Mouse (Mus musculus): ENCODE results near the gene Sppl2c.

Gene Sppl2c

DNA sequence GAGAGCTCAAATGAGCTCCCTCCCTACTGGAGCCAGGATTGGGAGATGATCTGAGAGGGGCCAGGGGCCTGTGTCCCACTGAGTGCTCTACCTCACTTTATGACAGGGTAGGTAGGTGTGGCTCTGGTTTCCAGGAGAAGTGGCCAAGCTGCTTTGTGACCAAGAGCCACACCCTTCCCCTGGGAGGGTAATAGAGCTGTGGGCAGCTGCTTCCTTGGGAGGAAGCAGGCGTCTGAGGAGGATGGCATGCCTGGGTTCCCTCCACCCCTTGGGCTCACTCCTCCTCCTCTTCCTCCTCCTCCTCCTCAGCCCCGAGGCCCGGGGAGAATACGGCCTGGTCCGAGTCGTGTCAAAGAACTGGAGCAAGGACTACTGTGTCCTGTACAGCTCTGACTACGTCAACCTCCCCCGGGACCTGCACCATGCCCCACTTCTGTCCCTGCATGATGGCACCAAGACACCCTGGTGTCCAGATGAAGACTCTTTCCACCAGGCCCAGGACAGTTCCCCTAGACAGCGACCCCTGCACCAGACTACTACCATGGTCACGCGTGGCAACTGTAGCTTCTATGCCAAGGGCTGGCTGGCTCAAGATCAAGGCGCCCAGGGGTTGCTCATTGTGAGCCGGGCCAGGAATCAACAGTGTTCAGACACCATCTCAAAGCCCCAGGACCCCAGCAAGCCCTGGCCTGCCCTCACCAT is at the start of gene Sppl2c:
TSS of gene Sppl2c (plus strand) at position 193 of the 702 bp plus-strand sequence.
- no peak for DNase-seq (ENCODE audit: low spot score)

DNA sequence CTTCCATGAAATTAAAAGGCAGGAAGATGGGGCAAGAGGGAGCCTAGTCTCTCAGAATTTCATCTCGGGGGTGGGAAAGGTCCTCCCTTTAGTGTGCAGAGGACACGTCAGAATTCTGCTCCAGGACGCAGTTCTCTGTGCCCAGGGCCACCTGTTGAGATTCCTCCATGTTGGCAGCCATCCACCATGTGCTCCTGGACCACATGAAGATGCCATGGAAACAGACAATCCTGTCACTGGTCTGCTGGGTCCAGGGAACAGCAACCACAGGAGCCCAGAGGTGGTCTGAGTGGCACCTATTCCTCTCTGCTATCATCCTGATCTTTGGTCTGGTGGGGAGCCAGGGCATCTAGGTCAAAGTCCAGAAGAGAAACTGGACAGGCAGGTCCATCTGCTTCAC is 47.2 kb upstream of the Sppl2c start:
- no peak for DNase-seq (ENCODE audit: low spot score)

DNA sequence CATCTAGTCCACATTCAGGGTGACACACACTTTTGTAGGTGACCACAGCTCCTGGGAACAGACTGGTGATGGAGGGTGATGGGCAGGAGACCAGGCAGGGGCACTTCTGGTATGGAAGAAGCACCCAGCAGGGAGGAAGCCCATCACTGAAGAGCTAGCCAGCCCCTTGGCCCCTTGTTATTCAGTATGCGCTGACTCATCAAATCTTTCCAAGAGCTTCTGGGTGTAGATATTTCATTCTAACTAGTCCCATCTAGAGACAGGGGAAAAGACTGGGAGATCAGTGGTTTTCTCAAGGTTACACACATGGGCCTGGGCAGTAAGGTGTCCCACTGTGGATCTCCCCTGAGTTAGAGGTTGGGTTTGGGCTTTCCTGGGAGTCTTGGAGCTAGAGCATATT is 41.2 kb upstream of the Sppl2c start:
- DNase-seq (ENCODE audit: low spot score) = no peak

DNA sequence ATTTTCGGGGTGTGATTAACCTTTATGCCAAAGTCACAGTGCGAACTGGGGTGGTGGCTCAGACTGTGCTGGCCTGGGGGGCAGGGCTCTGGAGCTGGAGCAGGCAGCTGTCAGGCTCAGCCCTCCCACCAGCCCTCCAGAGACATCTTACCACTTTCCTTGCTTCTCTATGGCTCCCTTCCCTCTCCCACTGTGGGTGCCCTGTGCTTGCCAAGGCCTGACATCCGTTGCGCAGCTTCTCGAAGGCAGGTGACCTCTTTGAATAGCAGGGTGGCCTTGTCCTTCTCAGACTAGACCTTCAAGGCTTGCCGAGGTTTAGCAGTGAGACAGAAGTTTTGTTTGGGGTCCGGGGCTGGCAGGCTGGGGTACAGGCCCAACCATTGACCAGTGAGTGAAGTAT is 37.3 kb upstream of the Sppl2c start:
- DNase-seq (ENCODE audit: low spot score) = no peak

DNA sequence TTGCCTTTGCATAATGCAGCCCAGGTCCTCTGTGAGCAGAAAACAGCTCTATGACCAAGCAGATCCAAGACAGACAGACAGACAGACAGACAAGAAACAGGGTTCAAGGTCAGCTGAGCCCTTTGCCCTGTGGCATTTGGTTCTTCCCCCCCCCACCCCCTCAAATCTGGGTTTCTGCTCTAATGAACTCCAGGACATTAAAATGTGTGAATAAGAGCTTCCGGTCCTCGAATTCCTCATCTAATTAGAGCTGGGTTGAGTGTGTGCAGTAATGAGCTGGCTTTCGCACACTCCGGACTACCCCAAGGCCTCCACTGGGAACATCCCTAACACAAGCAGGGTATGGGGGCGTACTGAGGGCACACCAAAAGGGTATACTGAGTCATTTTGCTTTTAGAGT is 35.2 kb upstream of the Sppl2c start:
- no peak for DNase-seq (ENCODE audit: low spot score)

DNA sequence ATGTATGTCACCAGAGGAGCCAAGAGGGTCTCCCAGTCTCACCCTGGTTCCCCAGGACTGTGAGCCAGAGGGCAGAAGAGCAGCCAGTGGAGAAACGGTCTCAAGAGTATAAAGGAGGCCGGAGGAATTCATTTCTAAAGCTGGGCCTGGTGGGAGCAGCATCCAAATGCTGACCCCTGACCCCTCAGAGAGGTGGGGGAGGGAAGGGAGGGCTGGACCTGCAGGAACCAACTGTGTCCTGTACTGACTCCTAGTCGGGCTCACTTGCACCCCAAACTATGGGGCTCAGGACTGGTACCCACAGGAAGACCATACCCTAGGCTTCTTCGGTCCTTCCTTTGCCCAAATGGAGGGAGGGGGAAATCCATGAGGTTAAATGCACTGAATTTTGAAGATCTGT is 31.8 kb upstream of the Sppl2c start:
- DNase-seq (ENCODE audit: low spot score) = no peak

DNA sequence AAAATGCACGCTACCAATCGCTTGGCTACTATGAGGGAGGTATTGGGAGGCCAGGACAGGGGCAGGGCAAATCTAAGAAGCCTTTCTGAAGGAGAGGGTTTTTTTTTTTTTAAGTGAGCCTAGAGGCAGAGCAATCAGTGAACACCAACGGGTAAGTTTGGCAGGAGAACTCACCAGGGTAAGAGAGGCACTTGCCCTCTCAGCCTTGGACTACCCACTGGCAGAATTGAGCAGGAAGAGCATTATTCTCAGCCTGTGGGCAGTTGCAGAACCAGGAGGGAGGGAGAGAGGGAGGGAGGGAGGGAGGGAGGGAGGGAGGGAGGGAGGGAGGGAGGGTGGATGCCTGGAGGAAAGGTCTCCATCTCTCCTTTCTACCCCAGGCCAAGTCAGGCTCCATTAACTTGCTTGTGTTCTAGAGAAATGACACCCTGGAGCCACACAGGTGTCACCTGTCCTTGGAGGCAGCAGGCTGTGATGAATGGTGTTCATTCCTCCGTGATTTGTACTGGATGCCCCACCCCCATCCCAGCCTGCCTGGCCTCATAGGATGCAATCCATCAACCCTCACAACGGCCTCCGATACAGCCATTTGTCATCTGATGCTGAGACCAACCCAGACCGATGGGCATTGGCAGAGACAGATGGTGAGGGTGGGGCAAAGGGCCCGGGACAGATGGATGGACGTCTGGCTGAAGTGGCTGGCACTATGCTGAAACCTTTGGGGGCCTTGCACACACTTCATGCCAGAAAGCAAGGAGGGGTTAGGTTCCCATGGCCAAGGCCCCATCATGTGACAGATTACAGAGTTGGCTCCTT is 31.1 kb upstream of the Sppl2c start:
- no peak for DNase-seq (ENCODE audit: low spot score)

GRCm38 (mm10) chr11:104155899-104156298 is 30.2 kb upstream of the Sppl2c start:
- DNase-seq (ENCODE audit: low spot score) = no peak

GRCm38 (mm10) chr11:104156391-104156790 is 29.7 kb upstream of the Sppl2c start:
- DNase-seq (ENCODE audit: low spot score) = no peak

DNA sequence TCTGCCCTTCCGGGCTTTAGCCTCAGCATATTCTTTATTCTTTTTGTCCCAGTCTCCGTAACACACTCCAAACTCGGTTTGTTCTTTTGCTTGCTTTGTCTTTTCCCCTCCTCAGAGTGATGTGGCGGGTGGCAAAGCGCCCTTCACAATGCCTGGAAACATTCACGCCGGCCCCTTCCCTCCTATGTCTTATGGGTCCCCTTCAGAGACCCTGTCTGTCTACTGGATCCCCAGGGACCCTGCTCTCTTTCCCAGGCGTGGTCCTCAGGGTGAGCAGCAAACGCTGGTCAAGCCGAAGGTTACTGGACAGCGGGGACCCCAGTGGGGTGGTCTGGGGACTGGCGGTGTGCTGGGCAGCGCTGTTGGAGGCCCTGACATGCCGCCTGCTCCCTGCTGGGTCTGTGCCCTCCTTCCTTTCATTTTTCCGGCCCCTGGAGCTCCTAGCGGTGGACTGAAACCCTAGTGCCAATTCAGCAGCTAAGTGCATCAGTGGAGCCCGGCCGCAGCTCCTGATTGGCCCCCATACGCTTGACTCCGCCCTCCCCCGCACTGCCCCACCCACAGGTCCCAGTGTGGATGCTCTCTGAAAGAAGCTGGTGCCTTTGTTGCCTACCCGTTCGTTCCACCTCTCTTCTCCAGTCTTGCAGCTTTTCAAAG is 28.4 kb upstream of the Sppl2c start:
- peak; percentile 60 for DNase-seq (ENCODE audit: low spot score)

- DNase-seq (ENCODE audit: low spot score) = no peak
These were observed 27.7 kb upstream of the Sppl2c start for GRCm38 (mm10) chr11:104158260-104158907.

GRCm38 (mm10) chr11:104159769-104160272 is 26.3 kb upstream of the Sppl2c start:
- no peak for DNase-seq (ENCODE audit: low spot score)

DNA sequence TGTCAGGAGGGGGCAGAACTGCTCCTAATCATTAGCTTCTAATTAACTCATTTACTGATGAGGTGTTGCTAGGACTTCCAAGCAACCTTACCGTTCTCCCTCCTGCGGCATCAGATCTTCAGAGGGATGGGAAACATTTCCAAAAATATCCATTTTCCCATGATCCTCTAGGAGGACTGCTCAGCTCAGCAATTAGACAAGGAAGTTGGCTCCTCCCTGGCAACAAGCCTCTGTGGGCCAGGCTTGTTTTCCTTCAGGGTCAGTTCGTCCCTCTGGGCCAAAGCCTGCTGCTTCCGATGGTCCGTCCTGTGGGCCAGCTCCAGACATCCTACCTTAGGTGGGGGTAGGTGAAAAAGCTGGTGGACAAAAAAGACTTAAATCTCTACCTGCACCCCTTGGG is 25.0 kb upstream of the Sppl2c start:
- no peak for DNase-seq (ENCODE audit: low spot score)

GRCm38 (mm10) chr11:104164257-104164656 is 21.9 kb upstream of the Sppl2c start:
- no peak for DNase-seq (ENCODE audit: low spot score)

DNA sequence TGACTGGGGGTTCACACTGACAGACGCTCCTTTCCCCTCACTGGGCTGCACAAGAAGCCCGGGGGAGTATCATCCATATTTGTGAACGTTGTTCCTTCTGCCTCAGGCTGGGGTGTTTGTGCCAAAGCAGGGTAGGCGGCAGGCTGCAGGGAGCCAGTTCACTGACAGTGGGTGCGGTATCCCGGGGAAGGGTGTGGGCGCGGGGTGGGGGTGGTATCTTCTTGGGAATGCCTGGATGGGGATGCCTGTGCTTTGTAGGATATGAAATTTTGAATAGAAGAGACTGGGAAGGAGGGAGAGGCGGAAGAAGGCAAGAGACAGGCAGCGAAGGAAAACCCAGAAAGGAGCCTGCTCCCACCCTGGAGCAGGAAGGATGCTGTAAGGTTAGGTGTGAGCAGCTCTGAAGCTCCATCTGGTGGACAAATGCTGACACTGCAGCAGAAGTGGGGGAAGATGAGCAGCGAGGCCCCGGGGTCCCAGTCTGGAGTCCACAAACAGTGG is 14.8 kb upstream of the Sppl2c start:
- DNase-seq (ENCODE audit: low spot score) = peak; percentile 55

DNA sequence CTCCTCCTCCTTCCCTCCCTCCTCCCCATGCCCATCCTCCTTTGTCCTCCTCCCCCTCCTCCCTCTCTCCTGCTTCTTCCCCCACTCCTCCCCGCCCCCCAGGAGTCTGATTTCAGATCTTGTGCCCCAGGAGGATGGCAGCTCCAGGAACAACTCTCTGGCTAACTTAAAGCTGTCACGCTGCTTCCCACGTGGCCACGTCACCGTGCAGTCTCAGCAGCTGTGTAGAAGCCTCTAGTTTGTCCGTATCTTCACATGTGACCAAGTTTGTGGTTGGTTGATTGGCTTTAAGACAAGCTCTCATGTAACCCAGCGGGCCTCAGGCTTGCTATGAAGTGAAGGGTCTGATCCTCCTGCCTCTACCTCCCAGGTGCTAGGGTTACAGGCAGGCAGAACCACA is 7.2 kb upstream of the Sppl2c start:
- DNase-seq (ENCODE audit: low spot score) = no peak

DNA sequence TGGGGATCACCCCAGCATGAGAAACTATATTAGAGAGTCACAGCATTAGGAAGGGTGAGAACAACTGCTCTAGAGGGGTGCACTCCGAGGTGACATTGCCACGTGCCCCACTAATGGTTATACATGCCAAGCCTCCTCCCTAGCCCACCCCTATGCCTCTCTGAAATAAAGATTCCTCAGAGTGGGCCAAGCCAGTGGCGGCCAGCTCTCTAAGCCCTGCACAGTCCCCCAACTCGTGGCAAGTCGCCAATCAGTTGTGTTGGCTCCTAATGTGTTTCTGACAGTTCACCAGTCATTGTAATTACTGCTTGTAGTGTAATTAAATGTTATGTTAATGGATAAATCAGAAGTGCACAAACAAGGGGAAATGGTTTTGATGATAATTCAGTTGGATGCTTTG is 6.3 kb upstream of the Sppl2c start:
- DNase-seq (ENCODE audit: low spot score) = no peak

- DNase-seq (ENCODE audit: low spot score) = no peak
These were observed 4.0 kb upstream of the Sppl2c start for GRCm38 (mm10) chr11:104182141-104182540.

GRCm38 (mm10) chr11:104186837-104187150 is 667 bp downstream of the Sppl2c start:
- no peak for DNase-seq (ENCODE audit: low spot score)

- DNase-seq (ENCODE audit: low spot score) = no peak
These were observed 1.6 kb downstream of the Sppl2c start for GRCm38 (mm10) chr11:104187766-104188165.

- DNase-seq (ENCODE audit: low spot score) = no peak
These were observed 3.9 kb downstream of the Sppl2c start for GRCm38 (mm10) chr11:104190008-104190407.

DNA sequence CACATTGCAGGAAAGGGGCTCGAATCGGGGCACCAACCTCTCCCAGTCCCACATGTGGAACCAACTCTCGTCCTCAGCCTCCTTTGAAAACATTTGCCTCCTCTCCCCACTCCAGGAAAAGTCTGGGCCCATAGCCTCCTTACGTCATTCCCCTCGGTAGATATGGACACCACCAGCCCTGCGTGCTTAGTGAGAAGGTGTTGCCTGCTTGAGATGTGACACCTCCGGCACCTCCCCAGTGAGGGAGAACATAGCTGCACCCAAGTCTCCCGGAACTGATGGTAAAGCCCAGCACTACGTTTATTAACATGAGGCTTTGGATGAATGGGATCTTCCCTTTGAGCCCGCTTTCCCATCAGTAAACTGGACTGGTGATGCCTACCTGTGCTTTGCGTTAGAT is 9.3 kb downstream of the Sppl2c start:
- no peak for DNase-seq (ENCODE audit: low spot score)

Measured in ovary, postnatal 36 days (tissue).